Mouse (Mus musculus): ENCODE data around the gene Rtkn2. TPM values are rescaled to one million over a fixed set of nuclear protein-coding genes. Genes with fewer than 3 reads are reported as not detected.

Rtkn2 gene
- polyA plus RNA-seq, 1 experiment from 2014 or later: 7.9 TPM

DNA sequence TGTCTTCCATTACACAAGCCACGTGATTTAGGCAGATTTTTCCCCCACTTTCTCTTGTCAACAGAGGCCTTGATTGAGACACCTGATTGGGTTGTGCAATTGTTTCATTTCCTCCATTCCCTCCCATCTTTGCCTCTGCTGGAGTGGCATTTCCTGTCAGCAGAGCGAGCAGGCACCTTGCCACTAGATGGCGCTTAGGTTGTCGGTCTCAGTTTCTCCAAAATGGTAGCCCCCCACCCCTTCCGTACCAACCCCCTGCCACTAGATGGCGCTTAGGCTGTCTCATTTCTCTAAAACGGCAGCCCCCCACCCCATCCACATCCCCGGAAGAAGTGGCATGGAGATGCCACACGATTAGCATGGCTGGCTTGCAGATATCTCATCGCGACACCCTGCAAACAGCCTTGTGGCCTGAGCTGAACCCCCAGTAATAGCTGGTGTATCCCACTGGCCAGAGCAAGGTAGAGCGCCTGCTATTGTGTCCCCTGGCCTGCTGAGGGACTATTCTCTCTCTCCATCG lies 18.8 kb downstream of the Rtkn2 start:
- no peaks in the 10 kb centered on the region for H3K9me3 ChIP-seq (replicated peaks)
- H3K27ac ChIP-seq (replicated peaks): no peak overlapping the region
- 0 out of 2 replicates have a peak overlapping the region, but pooled peaks have one; percentile 8 for H3K4me2 ChIP-seq (replicated peaks)
- no peak for ATAC-seq (ENCODE audit: insufficient number of reproducible peaks, low FRiP score, low TSS enrichment, low read depth)
- WGBS: 31% methylated on average over 13 of the region's 13 CpGs
- no peaks in the 10 kb centered on the region for H3K36me3 ChIP-seq
- no peak overlapping the region for H3K9ac ChIP-seq
- peaks cover 5% of the 10 kb centered on the region; the same call in 1 of the 2 replicates for H3K4me1 ChIP-seq
- no peak overlapping the region for H3K4me3 ChIP-seq (replicated peaks)
- H3K27me3 ChIP-seq: no peaks in the 10 kb centered on the region

DNA sequence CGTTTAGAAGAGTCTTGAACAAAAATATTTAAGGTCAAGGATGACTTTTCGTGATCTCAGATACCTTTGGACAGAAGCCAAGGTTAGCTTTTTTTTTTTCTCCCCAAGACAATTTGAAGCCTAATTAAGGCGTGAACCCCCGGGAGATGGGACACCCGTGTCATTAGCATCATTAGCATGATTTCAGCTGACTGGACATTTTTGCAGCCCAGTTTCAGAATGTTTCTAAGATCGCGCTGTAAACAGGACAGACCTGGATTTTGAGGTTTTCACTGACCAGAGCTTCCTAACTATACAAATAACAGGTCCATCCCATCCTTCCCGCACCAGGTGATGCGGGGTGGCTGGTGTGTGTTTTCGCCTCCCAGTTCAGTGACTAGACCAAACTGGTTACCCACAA lies 19.8 kb downstream of the Rtkn2 start:
- 79% methylated on average over 10 of the region's 10 CpGs for WGBS

DNA sequence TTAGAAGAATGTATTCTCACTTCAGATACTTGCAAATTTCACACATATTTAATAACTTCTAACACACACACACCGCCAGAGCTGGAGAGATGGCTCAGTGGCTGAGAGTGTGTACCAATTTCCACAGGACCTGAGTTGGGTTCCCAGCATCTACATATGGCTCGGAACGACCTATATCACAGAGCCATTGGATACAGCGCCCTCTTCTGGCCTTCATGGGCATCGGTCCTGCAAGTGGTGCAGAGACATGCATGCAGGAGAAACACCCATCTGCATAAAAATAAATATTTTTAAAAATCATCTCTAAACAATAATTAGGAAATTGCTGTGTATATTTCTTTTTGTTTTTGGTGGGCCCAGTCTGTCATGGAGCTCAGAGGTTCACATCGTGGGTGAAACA lies 22.1 kb downstream of the Rtkn2 start:
- Histone ChIP-seq H3K36me3 (no peaks in the 10 kb centered on the region), H3K27ac (replicated peaks) (no peak overlapping the region), H3K4me2 (replicated peaks) (no peak overlapping the region), H3K4me3 (replicated peaks) (no peak overlapping the region), H3K4me1 (peaks cover 26% of the 10 kb centered on the region), H3K9me3 (replicated peaks) (no peaks in the 10 kb centered on the region), H3K9ac (no peak overlapping the region), H3K27me3 (no peaks in the 10 kb centered on the region)
- no peak for ATAC-seq (ENCODE audit: insufficient number of reproducible peaks, low FRiP score, low TSS enrichment, low read depth)
- WGBS: 91% methylated on average over 6 of the region's 6 CpGs

More for the DNA sequence above, 19.8 kb downstream of the Rtkn2 start:
- ATAC-seq (ENCODE audit: insufficient number of reproducible peaks, low FRiP score, low TSS enrichment, low read depth): no peak
- Histone ChIP-seq H3K4me3 (replicated peaks) (no peak overlapping the region), H3K9me3 (replicated peaks) (no peaks in the 10 kb centered on the region), H3K4me2 (replicated peaks) (no peak overlapping the region), H3K36me3 (no peaks in the 10 kb centered on the region), H3K4me1 (peaks cover 11% of the 10 kb centered on the region), H3K27me3 (no peaks in the 10 kb centered on the region), H3K27ac (replicated peaks) (no peak overlapping the region), H3K9ac (no peak overlapping the region)

DNA sequence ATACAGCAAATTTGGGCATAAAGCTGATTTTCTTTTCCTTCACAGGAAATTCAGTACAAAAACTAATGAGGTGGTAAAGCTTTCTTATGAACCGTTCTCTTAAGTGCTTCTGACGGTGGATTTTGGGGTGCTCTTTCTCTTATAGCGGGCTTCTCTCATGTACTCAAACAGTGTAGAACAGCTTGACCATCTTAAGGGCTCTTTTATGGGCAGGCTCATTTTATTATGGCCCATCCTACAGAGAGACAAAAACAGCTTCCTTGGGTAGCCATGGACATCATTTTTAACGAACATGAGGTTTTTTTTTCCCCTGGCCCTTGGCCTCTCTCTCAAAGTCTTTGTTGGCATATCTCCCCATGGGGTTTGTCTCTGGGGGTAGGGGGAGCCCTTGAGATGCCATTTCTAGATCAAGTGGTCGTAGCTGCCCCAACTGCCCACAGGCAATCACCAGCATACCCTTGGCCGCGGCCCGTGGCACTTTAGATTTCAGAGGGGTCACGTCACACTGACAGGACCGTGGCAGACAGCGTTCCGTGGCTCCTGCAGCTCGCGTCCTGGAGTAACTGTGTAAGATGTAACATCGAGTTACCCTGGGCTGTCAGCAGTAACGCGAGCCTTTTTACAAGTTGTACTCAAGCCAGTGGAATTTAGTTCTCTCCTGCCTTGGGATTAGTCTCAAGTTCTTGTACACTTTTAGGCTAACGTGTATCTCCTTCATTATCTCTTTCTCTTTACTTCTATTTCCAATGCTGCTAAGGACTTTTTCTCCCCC lies 24.5 kb downstream of the Rtkn2 start:
- Histone ChIP-seq H3K9ac (no peak overlapping the region), H3K4me2 (replicated peaks) (peak overlapping the region; percentile 17; the same call in 1 of the 2 replicates), H3K27me3 (no peaks in the 10 kb centered on the region), H3K36me3 (no peaks in the 10 kb centered on the region), H3K27ac (replicated peaks) (peak overlapping the region; percentile 73), H3K4me3 (replicated peaks) (no peak overlapping the region), H3K9me3 (replicated peaks) (no peaks in the 10 kb centered on the region), H3K4me1 (peaks cover 30% of the 10 kb centered on the region)
- WGBS: 47% methylated on average over 18 of the region's 18 CpGs
- ATAC-seq (ENCODE audit: insufficient number of reproducible peaks, low FRiP score, low TSS enrichment, low read depth): no peak

DNA sequence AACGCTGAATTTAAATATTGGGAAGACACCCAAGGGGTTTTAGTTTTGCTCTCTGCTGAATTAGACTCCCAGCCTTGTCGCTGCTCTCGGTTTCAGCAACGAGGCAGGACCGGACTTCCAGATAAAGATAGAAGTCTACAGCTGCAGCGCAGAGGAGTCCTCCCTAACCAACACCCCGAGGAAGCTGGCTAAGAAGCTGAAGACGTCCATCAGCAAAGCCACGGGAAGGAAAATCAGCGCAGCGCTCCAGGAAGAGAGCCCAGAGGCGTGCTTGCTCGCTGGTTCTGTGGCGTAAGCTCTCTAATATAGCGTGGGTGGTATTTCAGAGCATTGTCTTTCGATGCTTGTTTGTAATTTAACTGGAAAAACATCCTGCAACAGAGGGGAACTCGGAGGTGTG lies 26.0 kb downstream of the Rtkn2 start:
- Histone ChIP-seq H3K4me2 (replicated peaks) (no peak overlapping the region), H3K27ac (replicated peaks) (peak overlapping the region; percentile 58; the same call in 1 of the 2 replicates), H3K27me3 (no peaks in the 10 kb centered on the region), H3K9me3 (replicated peaks) (no peaks in the 10 kb centered on the region), H3K4me1 (peaks cover 34% of the 10 kb centered on the region), H3K36me3 (no peaks in the 10 kb centered on the region; the same call in 1 of the 2 replicates), H3K4me3 (replicated peaks) (no peak overlapping the region), H3K9ac (no peak overlapping the region)
- ATAC-seq (ENCODE audit: insufficient number of reproducible peaks, low FRiP score, low TSS enrichment, low read depth): no peak
- WGBS: 57% methylated on average over 17 of the region's 17 CpGs

DNA sequence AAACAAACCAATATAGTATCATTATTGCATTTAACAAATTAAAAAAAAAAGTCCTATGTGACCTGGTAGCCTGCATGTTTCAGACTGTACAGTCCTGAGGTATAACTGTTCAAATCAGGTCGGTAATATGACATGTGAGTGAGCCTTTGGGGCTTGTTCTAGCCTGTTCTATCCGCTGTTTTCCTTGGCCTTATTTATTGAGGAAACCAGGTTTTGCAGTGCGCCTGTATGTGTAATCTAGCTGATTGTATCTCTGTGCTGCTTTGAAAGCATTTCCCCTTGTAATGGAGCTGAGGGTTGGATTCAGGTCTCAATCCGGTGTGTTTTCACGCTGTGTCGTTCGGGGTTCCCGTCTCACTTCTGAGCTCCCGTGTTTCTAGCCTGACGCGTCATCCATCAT lies 27.1 kb downstream of the Rtkn2 start:
- Histone ChIP-seq H3K4me1 (peaks cover 34% of the 10 kb centered on the region), H3K9me3 (replicated peaks) (no peaks in the 10 kb centered on the region), H3K27me3 (no peaks in the 10 kb centered on the region), H3K9ac (no peak overlapping the region), H3K27ac (replicated peaks) (no peak overlapping the region), H3K36me3 (no peaks in the 10 kb centered on the region; the same call in 1 of the 2 replicates), H3K4me3 (replicated peaks) (no peak overlapping the region), H3K4me2 (replicated peaks) (no peak overlapping the region)
- 79% methylated on average over 11 of the region's 11 CpGs for WGBS
- no peak for ATAC-seq (ENCODE audit: insufficient number of reproducible peaks, low FRiP score, low TSS enrichment, low read depth)

DNA sequence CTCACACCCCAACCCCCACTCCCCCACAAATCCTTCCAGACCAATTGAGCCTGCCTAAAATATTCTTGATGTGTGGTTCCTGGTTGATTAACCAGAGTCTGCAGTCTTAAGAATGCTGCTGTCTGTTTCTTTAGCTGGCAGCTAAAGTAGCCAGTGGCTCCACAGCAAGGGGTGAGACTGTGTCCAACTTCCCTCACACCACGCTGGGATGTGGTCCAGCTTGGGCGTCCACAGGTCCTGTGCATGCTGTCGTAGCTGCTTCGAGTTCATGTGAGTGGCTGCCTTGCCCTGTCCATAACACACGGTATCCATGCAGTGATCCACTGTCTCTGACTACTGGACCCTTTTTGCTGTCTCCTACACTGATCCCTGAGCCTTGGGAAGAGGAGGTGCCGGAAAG lies 27.7 kb downstream of the Rtkn2 start:
- WGBS: 92% methylated on average over 6 of the region's 6 CpGs
- ATAC-seq (ENCODE audit: insufficient number of reproducible peaks, low FRiP score, low TSS enrichment, low read depth): no peak
- Histone ChIP-seq H3K4me1 (peaks cover 34% of the 10 kb centered on the region), H3K27ac (replicated peaks) (no peak overlapping the region), H3K4me2 (replicated peaks) (no peak overlapping the region), H3K9ac (no peak overlapping the region), H3K36me3 (no peaks in the 10 kb centered on the region; the same call in 1 of the 2 replicates), H3K27me3 (no peaks in the 10 kb centered on the region), H3K4me3 (replicated peaks) (no peak overlapping the region), H3K9me3 (replicated peaks) (no peaks in the 10 kb centered on the region)

DNA sequence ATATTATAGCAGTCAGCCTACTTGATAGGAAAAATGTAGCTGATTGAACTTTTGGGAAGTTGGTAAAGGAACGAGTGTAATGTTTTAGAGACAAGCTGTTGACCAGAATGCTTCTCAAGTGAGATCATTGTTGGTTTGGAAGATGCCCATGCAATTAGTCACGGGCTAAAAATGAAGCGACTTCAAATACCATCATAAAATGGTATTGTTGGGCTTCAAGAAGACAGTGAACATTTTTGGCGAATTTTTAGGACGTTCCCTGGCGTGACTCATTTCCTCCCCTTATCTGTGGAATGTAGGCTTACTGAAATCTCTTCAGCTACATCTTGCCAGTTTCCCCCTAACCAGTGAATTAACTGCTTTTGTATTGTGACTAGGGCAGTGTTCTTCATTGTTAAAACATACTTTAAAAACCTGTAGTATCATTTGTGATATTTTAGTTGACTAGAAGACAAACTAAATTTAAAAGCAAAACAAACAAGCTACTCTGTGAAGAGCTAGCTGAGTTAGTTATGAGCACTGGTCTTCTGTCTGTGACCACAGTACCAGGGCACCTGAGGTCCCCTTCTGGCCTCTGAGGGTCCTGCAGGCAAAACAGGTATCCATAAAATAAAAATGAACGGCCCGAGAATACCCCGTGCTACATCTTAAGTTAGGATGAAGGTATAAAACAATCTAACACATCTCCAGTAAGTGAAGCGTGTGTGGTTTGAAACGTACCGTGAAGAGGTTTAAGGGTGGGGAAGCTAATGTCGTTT lies 29.0 kb downstream of the Rtkn2 start:
- Histone ChIP-seq H3K4me1 (peaks cover 34% of the 10 kb centered on the region), H3K4me3 (replicated peaks) (no peak overlapping the region), H3K9ac (no peak overlapping the region), H3K4me2 (replicated peaks) (no peak overlapping the region), H3K27ac (replicated peaks) (0 out of 2 replicates have a peak overlapping the region, but pooled peaks have one; percentile 11), H3K9me3 (replicated peaks) (no peaks in the 10 kb centered on the region), H3K36me3 (no peaks in the 10 kb centered on the region; the same call in 1 of the 2 replicates), H3K27me3 (no peaks in the 10 kb centered on the region)
- ATAC-seq (ENCODE audit: insufficient number of reproducible peaks, low FRiP score, low TSS enrichment, low read depth): no peak
- WGBS: 55% methylated on average over 13 of the region's 13 CpGs

DNA sequence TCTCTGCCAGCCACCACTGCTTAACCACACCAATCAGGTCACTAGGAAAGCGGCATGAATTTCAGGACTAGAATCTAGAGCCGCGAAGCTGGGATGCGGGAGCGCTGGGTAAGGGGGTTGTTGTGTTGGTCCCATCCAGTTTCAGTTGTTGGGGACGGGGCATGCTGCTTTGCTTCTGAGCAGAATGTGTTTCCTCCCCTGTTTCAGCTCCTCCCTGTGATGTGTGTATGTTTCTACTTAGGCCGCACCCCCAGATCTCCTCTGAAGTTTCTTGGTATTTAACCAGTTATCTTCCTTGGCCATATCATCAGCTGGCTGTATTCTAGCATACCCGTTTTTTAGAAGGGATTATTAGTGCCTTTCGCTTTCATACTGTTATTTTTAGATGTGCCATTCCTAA lies 29.9 kb downstream of the Rtkn2 start:
- Histone ChIP-seq H3K9me3 (replicated peaks) (no peaks in the 10 kb centered on the region), H3K27me3 (no peaks in the 10 kb centered on the region), H3K4me1 (peaks cover 27% of the 10 kb centered on the region), H3K36me3 (no peaks in the 10 kb centered on the region; the same call in 1 of the 2 replicates), H3K27ac (replicated peaks) (no peak overlapping the region), H3K9ac (no peak overlapping the region), H3K4me2 (replicated peaks) (no peak overlapping the region), H3K4me3 (replicated peaks) (no peak overlapping the region)
- no peak for ATAC-seq (ENCODE audit: insufficient number of reproducible peaks, low FRiP score, low TSS enrichment, low read depth)
- WGBS: 77% methylated on average over 9 of the region's 9 CpGs

DNA sequence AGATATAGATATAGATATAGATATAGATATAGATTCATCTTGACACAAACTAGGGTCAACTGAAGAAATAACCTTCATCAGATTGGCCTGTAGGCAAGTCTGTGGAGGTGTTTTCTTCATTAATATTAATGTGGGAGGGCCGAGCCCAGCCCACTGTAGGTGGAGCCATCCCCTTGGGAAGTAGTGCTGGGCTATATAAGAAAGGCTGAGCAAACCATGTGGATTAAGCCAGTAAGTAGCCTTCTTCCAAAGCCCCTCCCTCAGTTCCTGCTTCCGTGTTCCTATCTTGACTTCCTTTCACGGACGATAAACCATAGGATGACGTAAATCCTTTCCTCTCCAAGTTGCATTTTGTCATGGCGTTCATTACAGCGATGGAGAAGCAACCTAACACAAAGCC lies 30.5 kb downstream of the Rtkn2 start:
- ATAC-seq (ENCODE audit: insufficient number of reproducible peaks, low FRiP score, low TSS enrichment, low read depth): no peak
- H3K9me3 ChIP-seq (replicated peaks): no peaks in the 10 kb centered on the region
- no peaks in the 10 kb centered on the region; the same call in 1 of the 2 replicates for H3K36me3 ChIP-seq
- H3K4me3 ChIP-seq (replicated peaks): no peak overlapping the region
- H3K27ac ChIP-seq (replicated peaks): no peak overlapping the region
- peaks cover 23% of the 10 kb centered on the region; the same call in 1 of the 2 replicates for H3K4me1 ChIP-seq
- H3K9ac ChIP-seq: no peak overlapping the region
- no peaks in the 10 kb centered on the region for H3K27me3 ChIP-seq
- WGBS: 95% methylated on average over 7 of the region's 7 CpGs
- no peak overlapping the region for H3K4me2 ChIP-seq (replicated peaks)

DNA sequence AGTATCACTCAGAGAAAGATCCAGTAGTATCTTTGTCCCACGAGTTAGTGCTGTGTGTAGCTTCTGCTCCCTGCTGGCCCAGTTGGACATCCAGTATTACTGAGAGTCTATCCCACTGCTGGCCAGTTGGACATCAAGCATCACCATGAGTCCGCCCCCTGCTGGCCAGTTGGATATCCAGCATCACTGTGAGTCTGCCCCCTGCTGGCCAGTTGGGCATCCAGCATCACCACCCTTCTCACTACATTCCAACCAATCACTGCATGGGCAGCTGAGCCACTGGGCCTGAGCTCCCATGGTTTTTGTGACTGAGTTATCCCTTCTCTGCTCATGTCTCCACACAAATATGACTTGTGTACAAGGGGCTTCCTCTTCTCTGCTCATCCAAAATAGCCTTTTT lies 33.8 kb downstream of the Rtkn2 start:
- Histone ChIP-seq H3K36me3 (no peaks in the 10 kb centered on the region; the same call in 1 of the 2 replicates), H3K4me3 (replicated peaks) (no peak overlapping the region), H3K27me3 (no peaks in the 10 kb centered on the region), H3K4me1 (peaks cover 8% of the 10 kb centered on the region; the same call in 1 of the 2 replicates), H3K27ac (replicated peaks) (no peak overlapping the region), H3K4me2 (replicated peaks) (no peak overlapping the region), H3K9me3 (replicated peaks) (no peaks in the 10 kb centered on the region), H3K9ac (no peak overlapping the region)
- 87% methylated on average over 2 of the region's 2 CpGs for whole genome bisulfite sequencing
- ATAC-seq (ENCODE audit: insufficient number of reproducible peaks, low FRiP score, low TSS enrichment, low read depth): no peak
